9 mouse cellular contexts compared by ENCODE assay signal in the genomic region with DNA sequence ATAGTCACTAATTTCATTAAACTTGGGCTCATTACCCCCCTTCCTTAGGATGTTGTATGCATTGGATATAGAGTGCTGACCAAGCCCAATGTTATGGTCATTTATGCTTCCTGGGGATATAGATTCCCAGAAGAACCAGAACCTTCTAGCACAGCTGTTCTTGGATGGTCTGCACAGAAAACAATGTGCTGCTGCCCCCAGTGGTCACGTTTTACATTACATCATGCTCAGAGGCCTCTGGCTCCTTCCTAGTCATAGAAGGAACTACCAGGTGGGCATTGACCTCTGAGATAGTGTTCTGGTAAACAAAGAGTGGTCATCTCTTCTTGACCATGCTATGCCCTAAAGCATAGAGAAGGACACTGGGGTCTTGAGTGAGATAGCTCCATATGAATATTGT.
DNase-seq lines count a peak whose midpoint lies in the region; ATAC-seq and TF ChIP-seq lines count a peak whose summit lies in the region.
"Had no signal": no experiment of that assay in that cellular context is flagged by ENCODE, and none has a peak within 500 bp of the region (broad histone marks: within the 10 kb centered on the region; RNA-seq: fewer than 3 reads in every experiment).

No protein-coding gene starts in this region.

- no peak for ATAC-seq in lung, embryonic 14.5 days (ENCODE audit: insufficient read depth)
- ATAC-seq in erythroblast, adult 5-6 weeks (replicated peaks; ENCODE audit: low FRiP score, poor library complexity, severe bottlenecking) = no peak

- no peak overlapping the region for H3K4me2 ChIP-seq in lung, embryonic 14.5 days
- H3K4me2 ChIP-seq: embryonic facial prominence, embryonic 13.5 days had no signal

- H3K9ac ChIP-seq in lung, embryonic 14.5 days = no peak overlapping the region
- H3K9ac ChIP-seq: embryonic facial prominence, embryonic 13.5 days had no signal

- no peaks in the 10 kb centered on the region for H3K36me3 ChIP-seq in lung, embryonic 14.5 days (ENCODE audit: insufficient read depth)
- H3K36me3 ChIP-seq: embryonic facial prominence, embryonic 13.5 days had no signal

- peak; percentile 61 for TF ChIP-seq CTCF in lung, embryonic 14.5 days (IDR thresholded peaks at IDR 0.05; ENCODE audit: low read depth)

- intact Hi-C loops in left cerebral cortex, postnatal 14 days (cut with DNase I) = no loop called here

- H3K4me1 ChIP-seq in lung, embryonic 14.5 days (ENCODE audit: insufficient read depth) = no peaks in the 10 kb centered on the region
- H3K4me1 ChIP-seq: embryonic facial prominence, embryonic 13.5 days had no signal

- DNase-seq in adrenal gland, adult 2 months = peak; percentile 8
- DNase-seq in adrenal gland, adult 8-10 months = no peak
- DNase-seq in left cerebral cortex, postnatal 14 days (ENCODE audit: low spot score in 2 of 2) = peak; percentile 17 to 28
- no peak for DNase-seq in left cerebral cortex, adult 8-10 months (ENCODE audit: low spot score in 2 of 2)
- DNase-seq in ZHBTc4 (ENCODE audit: low read depth, low spot score) = peak; percentile 76
- DNase-seq in lung, embryonic 14.5 days = peak; percentile 62
- no peak for DNase-seq in frontal cortex, postnatal 25 days (ENCODE audit: low spot score in 2 of 2)

- 0% methylated on average over 1 of the region's 1 CpGs for WGBS in lung, embryonic 14.5 days

- no peak overlapping the region for H3K27ac ChIP-seq in lung, embryonic 14.5 days (ENCODE audit: low read depth)
- H3K27ac ChIP-seq: embryonic facial prominence, embryonic 13.5 days had no signal

- no peaks in the 10 kb centered on the region for H3K9me3 ChIP-seq in lung, embryonic 14.5 days (ENCODE audit: low read depth, low read length)
- H3K9me3 ChIP-seq: embryonic facial prominence, embryonic 13.5 days had no signal

- H3K27me3 ChIP-seq in lung, embryonic 14.5 days (ENCODE audit: insufficient read depth, low read length) = no peaks in the 10 kb centered on the region
- H3K27me3 ChIP-seq: embryonic facial prominence, embryonic 13.5 days had no signal

- no peak overlapping the region for H3K4me3 ChIP-seq in lung, embryonic 14.5 days (ENCODE audit: low read depth, low read length)
- H3K4me3 ChIP-seq: embryonic facial prominence, embryonic 13.5 days had no signal

Comparison
In these comparisons a context has a peak if more than half of its experiments do, and no peak if none do; other contexts are left out.
1. DNase-seq: peak in adrenal gland, adult 2 months (single experiment), left cerebral cortex, postnatal 14 days (2 of 2), ZHBTc4 (single experiment) and lung, embryonic 14.5 days (single experiment); none in adrenal gland, adult 8-10 months (single experiment), left cerebral cortex, adult 8-10 months (0 of 2) and frontal cortex, postnatal 25 days (0 of 2).